Mouse (Mus musculus) left cerebral cortex, adult 9 months (tissue): ENCODE measurements around the gene Oxa1l.
"Not testable (repeated sequence)": the region's sequence is repeated elsewhere in the genome, so short reads cannot be mapped to it uniquely, and the experiment has no call there.

Source experiments
- DNase-seq, 2 experiments: peaks; one replicate each; pipeline ENCODE4 v3.0.0; 2022; ENCODE audit warnings: low spot score in 2 of 2

Gene Oxa1l

DNA sequence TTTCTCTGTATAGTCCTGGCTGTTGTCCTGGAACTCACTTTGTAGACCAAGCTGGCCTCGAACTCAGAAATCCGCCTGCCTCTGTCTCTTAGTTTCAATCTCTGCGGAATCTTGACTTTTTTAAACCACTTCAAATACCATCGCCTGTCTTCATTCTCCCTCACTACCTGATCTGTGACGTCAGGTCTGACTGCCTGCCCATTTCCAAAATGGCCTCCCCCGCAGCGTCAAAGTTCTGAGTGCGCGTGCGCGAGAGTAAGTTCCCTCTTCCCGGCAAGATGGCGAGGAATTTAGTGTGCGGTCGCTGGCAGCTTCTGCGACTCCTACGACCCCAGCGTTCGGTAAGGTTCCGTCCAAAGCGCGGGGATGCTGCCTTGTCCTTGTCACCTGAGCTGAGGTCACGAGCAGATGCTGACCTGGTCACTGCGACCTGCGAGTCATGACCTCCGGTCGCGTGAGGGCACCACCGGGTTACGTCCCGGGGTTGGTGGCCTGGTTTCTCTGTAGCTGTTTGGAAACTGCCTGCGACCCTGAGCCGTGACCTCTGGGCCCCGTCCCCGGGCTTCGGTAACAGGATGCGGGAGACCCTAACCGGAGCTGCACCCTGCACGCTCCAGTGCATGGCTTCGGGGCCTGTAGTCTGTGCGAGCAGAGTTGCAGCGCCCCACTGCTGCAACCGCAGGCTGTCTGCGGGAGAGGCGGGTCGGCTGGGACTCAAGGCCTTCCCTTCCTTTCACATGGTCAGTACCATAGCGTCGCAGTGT is at the start of gene Oxa1l:
TSS of gene Oxa1l (plus strand) at position 258 of the 764 bp plus-strand sequence.
- DNase-seq: peak; percentile 86 to 97

DNA sequence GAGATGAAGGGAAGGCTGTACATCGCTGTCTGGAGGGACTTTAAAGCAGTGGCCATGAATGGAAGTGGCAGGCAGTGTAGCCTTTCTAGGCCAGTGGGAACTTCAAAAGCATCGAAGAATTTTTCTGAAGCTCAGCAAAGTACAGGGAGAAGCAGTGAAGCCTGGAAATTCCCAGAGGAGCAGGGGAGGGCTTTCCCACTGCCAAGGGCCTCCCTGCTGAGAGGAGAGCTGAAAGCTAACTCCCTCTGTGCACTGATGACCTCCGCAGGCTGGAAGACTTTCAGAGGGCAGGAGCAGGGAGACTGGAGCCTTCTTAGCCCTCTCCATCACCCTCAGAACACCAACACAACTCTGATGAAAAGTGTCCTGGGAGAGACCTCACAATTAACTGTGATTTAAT is 48.9 kb upstream of the Oxa1l start:
- DNase-seq: no peak

DNA sequence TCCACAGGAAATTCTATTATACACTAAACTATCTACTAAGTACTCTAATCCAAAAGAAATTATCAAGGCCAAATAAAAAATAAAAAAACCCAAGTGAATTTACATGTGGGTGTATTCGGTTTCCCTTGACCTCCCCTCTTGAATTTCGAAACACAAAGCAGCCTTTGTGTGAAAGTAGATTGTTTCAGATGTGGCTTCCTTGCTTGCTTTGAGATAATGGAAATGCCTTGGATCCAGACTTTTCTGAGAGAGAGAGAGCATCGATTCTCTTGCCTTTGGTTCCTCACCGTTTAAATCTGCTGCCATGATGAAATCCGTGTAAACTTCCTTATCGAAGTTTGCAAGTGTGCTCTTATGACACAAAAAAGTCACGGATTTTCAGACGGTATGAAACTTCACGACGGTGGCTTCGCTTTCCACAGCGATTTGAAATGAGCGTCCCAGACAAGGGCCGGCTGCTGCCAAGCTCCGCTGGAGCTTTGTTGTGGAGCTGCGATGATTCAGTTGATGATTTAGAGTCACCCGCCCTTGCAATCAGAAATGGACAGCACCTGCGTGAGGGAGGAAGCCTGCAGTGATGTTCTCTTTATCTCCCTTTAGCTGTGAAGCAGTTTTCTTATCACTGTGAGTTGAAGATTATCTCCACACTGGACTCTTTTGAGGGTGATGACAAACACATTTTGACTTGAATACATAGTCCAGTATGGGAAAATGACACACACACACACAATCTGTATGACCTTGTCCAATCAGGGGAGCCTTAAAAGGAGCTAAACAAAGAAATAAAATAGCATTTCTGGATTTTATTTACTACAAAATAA is 38.9 kb upstream of the Oxa1l start:
- no peak for DNase-seq

DNA sequence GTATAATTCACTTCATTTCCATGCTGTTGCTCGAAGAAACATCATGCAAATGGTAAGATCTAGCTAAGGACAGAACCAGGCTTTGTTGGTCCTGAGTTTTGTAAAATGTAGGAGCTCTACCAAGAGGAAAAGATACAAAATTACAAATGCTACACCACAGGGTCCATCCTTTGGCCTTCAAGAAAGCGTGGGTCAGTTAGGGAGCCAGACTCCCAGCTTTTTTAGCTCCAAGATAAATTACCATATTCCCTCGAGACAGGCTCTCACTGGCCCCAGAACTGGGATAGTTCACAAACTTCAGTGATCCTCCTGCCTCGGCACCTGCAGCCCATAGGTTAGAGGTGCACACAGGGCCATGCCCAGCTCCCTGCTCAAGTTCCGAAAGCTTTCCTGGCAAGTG is 36.1 kb upstream of the Oxa1l start:
- no peak for DNase-seq

DNA sequence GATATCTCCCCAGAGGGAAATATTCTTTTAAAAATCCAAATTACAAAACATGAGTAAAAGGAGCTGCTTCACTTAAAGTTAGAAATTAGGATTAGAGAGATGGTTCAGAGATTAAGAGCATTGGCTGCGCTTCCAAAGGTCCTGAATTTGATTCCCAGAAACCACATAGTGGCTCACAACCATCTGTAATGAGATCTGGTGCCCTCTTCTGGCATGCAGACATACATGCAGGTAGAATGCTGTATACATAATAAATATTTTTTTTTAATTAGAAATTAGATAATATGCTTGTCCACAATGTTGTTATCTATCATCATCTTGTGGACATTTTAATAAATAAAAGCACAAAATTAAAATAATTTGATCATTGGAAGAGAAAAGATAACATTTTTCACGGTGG is 32.1 kb upstream of the Oxa1l start:
- DNase-seq: no peak

DNA sequence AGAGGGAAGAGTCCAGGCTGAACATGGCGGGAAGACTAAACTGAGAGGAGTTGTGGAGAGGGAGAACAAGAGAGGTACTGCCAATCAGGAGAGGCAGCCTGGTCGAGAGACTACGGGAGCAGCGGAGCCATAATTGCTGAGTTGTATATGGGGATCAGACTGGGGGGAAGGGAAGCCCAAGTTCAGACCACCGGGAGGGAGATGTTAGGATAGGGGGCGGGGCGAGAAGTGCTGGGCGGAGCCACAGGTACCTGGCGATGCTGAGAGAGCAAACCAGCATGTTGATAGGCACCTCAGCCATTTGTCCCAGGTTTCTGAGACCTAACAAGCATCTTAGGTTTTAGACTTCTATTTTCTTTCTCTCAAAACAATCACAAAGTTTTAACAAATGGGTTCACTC is 31.4 kb upstream of the Oxa1l start:
- DNase-seq: no peak

DNA sequence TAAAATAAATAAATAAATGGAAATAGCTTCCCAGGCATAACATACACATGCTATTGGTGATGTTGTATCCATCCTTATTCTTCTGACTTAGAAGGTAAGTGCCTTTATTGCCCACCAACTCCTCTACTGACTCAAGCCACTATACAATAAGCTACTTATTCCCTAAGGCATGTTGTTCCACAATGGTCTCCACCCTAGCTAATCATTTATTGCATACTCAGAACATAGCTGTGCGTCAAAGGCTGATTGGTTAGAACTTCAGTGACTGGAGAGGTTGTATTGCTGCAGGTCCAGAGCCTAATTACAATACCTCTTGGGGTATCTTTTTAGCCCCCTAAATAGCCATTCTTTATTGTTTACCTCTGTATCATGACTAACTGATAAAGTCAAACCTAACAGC is 29.5 kb upstream of the Oxa1l start:
- DNase-seq: no peak

DNA sequence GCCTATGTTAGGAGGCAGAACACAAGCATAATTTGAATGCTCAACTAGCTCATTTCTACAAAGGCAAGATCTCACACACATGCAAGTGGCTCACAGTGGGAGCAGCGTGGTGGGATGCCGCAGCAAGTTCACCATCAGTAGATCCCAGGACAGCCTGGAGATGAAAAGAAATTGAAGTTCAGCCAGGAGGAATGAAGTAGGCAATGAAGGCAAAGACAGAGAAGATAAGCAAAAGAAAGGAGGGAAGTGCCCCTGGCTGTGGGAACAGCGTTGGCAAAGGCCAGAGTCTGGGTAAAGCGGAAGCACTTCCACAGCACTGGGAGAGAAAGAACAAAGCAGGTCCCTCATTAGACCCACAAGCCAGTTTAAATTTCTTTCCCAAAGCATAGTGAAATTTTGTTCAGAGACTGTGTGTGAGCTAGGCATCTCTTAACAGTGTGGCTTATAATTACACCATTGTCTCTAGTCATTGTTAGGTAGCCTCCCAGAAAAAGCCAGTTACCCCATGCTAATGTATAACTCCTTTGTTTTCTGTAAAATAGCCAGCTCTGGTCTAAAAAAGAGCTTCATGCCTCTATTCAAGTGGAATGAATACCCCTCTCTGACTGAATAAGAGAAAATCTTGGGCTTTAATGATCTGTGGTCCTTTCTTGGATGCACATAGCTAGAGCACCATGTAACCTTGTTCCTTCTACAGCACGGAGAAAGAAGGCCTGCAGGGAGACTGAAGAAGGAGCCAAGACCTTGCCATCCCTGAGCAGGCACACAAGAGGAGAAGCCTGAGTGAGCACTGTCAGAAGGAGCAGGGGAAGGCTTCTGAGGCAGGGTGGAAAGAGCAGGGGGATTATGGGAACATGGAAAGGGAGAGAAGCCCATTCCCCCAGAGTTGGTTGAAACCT is 28.2 kb upstream of the Oxa1l start:
- DNase-seq: no peak

DNA sequence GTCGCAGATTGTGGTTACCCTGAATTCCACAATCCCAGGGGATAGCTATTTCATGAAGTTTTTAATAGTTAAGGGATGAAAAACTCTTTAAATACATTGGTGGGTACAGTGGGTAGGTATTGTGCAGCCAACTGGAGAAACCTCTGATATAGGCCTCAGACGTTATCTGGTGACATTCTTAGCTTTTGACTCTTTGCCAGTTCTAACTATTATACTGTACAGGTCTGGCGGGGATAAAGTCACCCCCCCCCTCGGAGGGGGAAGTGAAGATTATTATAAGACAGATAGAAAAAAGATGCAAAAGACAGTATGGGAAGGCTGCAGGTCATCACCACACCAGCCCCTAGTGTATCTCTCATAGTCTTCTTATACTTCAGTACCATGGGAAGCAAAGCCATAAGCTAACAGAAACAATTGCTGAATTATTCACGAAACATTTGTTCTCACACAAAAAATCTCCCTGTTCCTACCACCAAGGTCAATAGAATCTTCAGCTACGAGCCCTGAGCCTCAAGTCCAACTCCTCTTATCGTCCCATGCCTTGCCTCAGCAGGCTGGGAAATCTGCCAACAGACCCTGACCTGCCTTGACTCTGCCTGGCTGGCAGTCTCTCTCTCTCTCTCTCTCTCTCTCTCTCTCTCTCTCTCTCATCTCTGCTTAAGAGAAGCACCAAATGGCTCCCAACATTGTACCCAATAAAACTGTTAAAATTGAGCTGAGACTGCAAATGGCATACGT is 27.0 kb upstream of the Oxa1l start:
- no peak for DNase-seq

DNA sequence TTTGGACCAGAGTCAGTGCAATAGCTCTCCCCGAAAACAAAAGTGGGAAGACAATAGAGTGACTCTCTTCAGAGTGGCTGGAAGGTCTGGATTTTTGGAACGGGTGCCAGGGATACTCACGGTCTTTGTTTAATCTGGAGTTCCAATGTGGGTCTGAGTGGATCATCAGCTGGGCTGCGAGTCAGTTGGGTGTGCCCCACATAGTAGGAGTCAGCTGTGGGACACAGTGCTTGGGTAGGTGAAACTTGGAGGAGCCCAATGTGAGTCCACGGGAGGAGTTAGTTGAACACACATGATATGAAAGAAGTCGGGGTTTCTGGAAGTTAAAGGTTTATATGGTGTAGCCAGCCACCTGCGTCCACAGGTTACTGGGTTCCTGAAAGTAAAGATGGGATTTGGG is 19.8 kb upstream of the Oxa1l start:
- no peak for DNase-seq

DNA sequence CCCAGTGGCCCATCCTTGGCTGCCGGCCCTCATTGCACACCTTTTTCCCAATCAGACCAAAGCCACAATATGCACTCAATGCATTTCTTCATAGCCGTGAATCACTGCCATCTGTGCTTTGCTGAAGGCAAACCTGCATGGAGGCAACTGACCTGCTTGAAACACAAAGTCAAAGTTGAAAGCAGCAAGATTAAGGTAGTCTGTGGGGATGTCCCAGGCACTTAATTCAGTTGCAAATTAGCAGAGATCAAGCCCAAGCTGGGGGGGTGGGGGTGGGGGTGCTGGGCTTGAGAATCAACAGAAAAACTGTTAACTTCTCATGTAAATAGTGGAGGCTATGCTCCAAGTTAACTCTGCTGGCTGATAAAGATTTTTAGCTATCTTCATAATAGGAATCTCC is 18.8 kb upstream of the Oxa1l start:
- not testable (repeated sequence) for DNase-seq

DNA sequence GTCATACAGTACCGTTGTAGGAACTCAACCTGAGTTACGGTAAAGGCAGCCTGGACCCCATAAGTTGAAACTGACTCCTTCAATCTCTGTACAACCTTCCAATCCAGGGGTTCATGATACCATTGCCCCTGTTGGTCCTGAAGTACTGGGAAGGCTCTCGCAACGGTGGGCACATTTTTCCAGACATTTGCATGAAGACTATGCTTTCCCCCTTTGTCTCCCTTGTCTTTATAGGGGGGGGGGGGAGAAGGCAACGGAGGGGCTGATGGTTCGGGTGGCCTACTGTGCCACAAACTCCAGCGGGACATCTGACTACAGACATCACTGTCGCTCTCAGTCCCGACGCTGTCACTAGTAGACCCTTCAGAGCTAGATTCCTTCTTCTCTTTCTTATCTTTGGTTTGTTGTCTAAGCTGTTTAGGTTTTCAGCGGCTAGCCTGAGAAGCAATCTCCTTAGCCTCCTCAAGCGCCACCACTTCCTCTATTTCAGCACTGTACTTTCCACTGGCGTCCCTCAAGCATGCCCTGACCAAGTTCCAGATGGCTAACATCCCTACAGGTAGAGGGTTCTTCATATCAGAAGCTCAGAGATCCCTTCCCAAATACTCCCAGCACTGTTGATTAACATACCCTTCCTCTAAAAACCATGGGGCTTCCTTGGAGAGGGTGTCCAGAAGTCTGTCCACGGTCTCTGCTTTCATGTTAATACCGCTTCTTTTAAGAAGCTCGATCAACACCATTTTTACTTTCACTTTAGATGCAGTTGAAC is 9.7 kb upstream of the Oxa1l start:
- DNase-seq: not testable (repeated sequence)

DNA sequence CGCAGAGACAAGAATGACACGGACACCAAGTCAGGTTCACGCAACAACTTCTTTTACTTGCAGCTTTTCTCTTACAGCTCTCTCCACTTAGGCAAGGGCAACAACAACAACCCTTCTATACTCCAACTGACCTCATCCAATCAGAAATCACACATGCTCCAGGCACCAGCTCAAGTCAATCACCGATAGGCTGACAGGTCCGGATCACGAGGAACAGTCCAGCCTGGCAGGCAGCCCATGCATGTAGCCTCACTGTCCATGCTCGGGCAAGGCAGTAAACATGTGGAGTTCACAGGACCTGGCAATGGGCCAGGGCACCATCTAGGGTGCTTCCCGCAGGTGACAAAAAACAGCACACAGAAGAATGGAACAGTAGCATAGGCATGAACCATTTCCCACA is 8.3 kb upstream of the Oxa1l start:
- no peak for DNase-seq

DNA sequence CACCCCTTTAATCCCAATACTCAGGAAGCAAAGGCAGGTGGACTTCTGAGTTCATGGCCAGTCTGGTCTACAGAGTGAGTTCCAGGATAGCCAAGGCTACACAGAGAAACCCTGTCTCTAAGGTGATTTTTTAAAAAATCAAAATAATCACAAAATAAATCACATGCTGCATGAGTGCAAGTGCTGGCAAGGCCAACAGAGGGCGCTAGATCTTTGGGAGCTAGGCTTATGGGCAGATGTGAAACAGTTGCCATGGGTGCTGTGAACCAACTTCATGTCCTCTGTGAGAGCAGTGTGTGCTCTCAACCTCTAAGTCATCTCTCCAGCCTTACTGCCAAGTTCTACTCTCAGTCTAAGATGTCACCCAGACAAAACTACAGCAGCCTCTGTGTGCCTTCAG is 6.2 kb upstream of the Oxa1l start:
- DNase-seq: no peak

DNA sequence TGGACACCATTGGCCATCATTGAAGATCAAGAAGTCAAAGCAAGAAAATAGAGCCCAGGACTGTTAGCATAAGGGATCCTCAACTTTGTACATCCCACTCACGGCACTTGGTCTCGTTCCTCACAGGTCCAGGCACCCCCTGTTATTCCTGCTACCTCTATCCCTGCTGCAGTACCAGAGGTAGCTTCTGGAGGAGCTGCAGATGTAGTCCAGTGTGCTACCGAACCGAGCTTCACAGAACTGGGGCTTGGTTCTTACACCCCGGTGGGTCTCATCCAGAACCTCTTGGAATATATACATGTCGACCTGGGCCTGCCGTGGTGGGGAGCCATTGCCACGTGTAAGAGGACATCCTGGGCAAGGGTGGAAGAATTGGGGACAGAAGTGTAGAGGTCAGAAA is 2.5 kb downstream of the Oxa1l start:
- no peak for DNase-seq

DNA sequence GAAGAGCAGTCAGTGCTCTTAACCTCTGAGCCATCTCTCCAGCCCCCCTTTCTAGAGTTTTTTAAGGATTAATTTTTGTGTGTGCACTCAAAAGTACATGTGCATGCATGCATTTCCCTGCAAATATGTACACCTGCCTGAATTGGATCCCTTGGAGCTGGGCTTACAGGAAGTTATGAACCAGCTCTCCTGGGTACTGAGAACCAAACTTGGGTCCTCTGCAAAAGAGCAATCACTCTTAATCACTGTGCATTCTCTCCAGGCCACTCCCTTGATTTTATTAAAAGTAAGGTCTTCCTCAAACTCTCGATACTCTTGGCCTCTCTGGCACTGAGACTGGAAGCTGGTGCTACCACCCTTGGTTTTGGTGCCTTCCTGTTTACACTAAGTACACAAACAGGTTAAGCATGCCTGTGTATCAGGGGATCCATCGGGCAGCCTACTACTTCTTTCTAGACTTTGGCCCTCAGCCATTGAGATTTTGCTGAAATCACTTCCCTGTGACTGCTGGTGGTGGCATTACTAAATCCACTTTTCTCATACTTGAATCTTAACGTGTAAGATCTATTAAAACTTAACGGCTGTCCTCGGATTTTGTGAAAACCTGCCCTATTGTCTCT is 4.5 kb downstream of the Oxa1l start:
- no peak for DNase-seq

DNA sequence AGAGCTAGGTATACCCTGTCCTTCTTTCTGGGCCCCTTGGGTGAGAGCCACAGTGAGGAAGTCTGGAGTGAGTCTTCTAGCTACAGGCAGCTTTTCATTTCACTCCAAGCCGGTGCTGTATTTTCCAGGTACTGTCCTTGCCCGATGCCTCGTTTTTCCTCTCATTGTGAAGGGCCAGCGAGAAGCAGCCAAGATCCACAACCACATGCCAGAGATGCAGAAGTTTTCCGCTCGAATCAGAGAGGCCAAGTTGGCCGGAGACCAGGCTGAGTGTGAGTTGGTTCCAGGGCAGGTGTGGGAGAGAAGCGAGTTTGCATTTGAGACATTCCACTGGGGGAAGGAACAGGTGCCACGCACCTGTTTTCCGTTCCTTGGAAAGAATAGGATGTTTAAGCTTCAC is 5.9 kb downstream of the Oxa1l start:
- DNase-seq: no peak

DNA sequence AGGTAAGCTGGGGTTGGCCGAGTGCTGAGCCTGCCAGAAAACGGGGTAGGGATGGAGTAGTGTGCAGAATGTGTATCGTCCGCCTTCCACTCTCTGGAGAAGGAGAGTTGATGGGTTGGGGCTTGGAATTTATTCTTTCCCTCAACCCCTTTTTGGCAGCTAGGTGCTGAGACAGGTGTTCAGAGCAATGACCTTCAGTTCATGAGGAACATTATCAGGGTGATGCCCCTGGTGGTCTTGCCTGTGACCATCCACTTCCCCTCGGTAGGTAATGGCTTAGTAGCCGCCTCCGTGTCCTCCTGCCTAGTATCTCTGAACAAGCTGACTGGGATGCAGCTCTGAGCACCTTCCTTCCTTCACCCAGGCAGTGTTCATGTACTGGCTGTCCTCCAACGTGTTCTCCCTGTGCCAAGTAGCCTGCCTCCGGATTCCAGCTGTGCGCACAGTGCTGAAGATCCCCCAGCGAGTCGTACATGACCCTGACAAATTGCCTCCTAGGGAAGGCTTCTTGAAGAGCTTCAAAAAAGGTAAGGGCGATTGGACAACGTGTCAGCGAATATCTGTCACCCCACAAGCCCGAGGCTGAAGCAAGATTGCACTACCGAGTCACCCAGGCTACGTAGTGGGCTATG is 6.9 kb downstream of the Oxa1l start:
- no peak for DNase-seq

DNA sequence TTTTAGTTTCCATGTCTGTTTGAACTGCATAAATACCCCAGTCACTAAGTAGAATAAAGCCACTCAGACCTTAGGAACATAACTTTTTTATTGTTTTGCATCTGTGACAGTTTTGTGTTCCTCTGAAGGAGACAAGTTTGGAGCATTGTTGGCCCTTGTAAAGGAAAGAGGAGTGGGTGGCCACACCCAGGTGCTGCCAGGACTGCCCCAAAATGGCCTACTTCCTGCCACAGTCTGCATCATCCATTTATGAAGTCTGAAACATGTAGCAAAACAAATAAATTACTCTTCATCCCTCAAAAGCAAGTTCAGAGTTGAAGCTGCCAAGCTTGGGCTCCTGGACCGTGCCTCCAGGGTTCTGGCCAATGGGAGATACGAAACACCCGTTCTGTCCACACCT is 8.7 kb downstream of the Oxa1l start:
- no peak for DNase-seq

DNA sequence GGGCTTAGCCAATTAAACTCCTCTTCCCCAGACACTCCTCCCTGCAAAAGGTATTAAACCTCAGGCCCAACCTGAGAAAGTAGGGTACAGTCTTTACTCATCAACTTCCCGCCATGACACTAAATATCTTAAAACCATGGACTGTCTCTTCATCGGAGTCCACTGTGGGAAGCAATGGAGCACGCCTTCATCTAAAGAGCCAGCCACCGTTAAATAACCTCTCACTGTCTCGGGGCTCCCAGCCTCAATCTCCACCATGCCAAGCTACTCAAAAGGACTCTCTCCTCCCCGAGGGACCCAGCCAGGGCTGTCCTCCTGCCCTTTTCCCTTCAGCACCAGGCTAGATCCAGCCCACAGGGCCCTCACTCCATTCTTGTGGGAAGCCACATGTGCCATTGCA is 10.0 kb downstream of the Oxa1l start:
- no peak for DNase-seq
